Comparison of ENCODE assay signal across 8 mouse cellular contexts in genomic region chr10:62724936-62725335, GRCm38 (mm10). TPM values are rescaled to one million over a fixed set of nuclear protein-coding genes. Genes with fewer than 3 reads are reported as not detected.
DNase-seq lines count a peak whose midpoint lies in the region; ATAC-seq and TF ChIP-seq lines count a peak whose summit lies in the region.

No protein-coding gene starts in this region.

- peaks cover 3% of the 10 kb centered on the region; the same call in 1 of the 2 replicates for H3K4me1 ChIP-seq in kidney, embryonic 16.5 days (ENCODE audit: insufficient read depth, low read length)
- 0 out of 2 replicates have a peak, but pooled peaks cover 3% of the 10 kb centered on the region for H3K4me1 ChIP-seq in kidney, adult 2 months (ENCODE audit: control insufficient read depth, insufficient read depth, low read length)
- H3K4me1 ChIP-seq in forebrain, embryonic 14.5 days (ENCODE audit: control insufficient read depth, insufficient read depth, low read length) = no peaks in the 10 kb centered on the region
- peaks cover 4% of the 10 kb centered on the region for H3K4me1 ChIP-seq in limb, embryonic 14.5 days (ENCODE audit: control insufficient read depth, insufficient read depth, low read length)
- H3K4me1 ChIP-seq in neural tube, embryonic 14.5 days (ENCODE audit: control insufficient read depth, insufficient read depth, low read length) = 0 out of 2 replicates have a peak, but pooled peaks cover 3% of the 10 kb centered on the region

- WGBS in kidney, embryonic 16.5 days = 6% methylated on average over 7 of the region's 7 CpGs
- WGBS in kidney, adult 2 months = 16% methylated on average over 7 of the region's 7 CpGs
- WGBS in forebrain, embryonic 14.5 days = 40% methylated on average over 7 of the region's 7 CpGs
- 8% methylated on average over 7 of the region's 7 CpGs for WGBS in limb, embryonic 14.5 days
- 29% methylated on average over 7 of the region's 7 CpGs for WGBS in neural tube, embryonic 14.5 days

- peak overlapping the region; percentile 61; the same call in 1 of the 2 replicates for H3K4me3 ChIP-seq in kidney, embryonic 16.5 days (ENCODE audit: low read length)
- H3K4me3 ChIP-seq in kidney, adult 2 months (ENCODE audit: insufficient read depth, low read depth, low read length) = no peak overlapping the region
- no peak overlapping the region for H3K4me3 ChIP-seq in forebrain, embryonic 14.5 days (ENCODE audit: low read depth, low read length)
- no peak overlapping the region for H3K4me3 ChIP-seq in limb, embryonic 14.5 days (replicated peaks; ENCODE audit: low read length)
- no peak overlapping the region for H3K4me3 ChIP-seq in neural tube, embryonic 14.5 days (ENCODE audit: low read depth, low read length)

- TF ChIP-seq CTCF in kidney, adult 2 months (conservative IDR thresholded peaks at IDR 0.05; ENCODE audit: insufficient read depth, insufficient read length, low read depth, low read length) = no peak

- peaks cover 11% of the 10 kb centered on the region; the same call in 1 of the 2 replicates for H3K27me3 ChIP-seq in kidney, embryonic 16.5 days (ENCODE audit: insufficient read depth, low read length)
- peaks cover 2% of the 10 kb centered on the region; the same call in 1 of the 2 replicates for H3K27me3 ChIP-seq in kidney, adult 2 months (replicated peaks; ENCODE audit: control insufficient read depth, insufficient read depth, low read length)
- H3K27me3 ChIP-seq in forebrain, embryonic 14.5 days (replicated peaks; ENCODE audit: control insufficient read depth, insufficient read depth, low read length) = no peaks in the 10 kb centered on the region
- H3K27me3 ChIP-seq in limb, embryonic 14.5 days (ENCODE audit: control insufficient read depth, insufficient read depth, low read length) = no peaks in the 10 kb centered on the region
- H3K27me3 ChIP-seq in neural tube, embryonic 14.5 days (ENCODE audit: control insufficient read depth, insufficient read depth, low read length) = no peaks in the 10 kb centered on the region

- H3K4me2 ChIP-seq in kidney, embryonic 16.5 days (replicated peaks; ENCODE audit: low read depth, low read length) = peak overlapping the region; percentile 62
- H3K4me2 ChIP-seq in forebrain, embryonic 14.5 days (ENCODE audit: low read length) = peak overlapping the region; percentile 79; the same call in 1 of the 2 replicates
- peak overlapping the region; percentile 93 for H3K4me2 ChIP-seq in limb, embryonic 14.5 days (replicated peaks; ENCODE audit: low read depth, low read length, severe bottlenecking)
- peak overlapping the region; percentile 78; the same call in 1 of the 2 replicates for H3K4me2 ChIP-seq in neural tube, embryonic 14.5 days (ENCODE audit: low read depth, low read length)

- no peak overlapping the region for H3K9ac ChIP-seq in kidney, embryonic 16.5 days (replicated peaks; ENCODE audit: low read length)
- 0 out of 2 replicates have a peak overlapping the region, but pooled peaks have one; percentile 66 for H3K9ac ChIP-seq in forebrain, embryonic 14.5 days (ENCODE audit: low read length)
- no peak overlapping the region for H3K9ac ChIP-seq in limb, embryonic 14.5 days (ENCODE audit: low read depth, low read length, severe bottlenecking)
- H3K9ac ChIP-seq in neural tube, embryonic 14.5 days (replicated peaks; ENCODE audit: low read depth, low read length) = no peak overlapping the region

- no peak for TF ChIP-seq POLR2A in kidney, adult 2 months (IDR thresholded peaks at IDR 0.05; ENCODE audit: low read depth, low read length)
- TF ChIP-seq POLR2A in limb, embryonic 14.5 days (IDR thresholded peaks at IDR 0.05; ENCODE audit: borderline replicate concordance, extremely low read depth, insufficient read depth, insufficient read length) = no peak

- intact Hi-C loops in gastrocnemius, postnatal 14 days (cut with DNase I; ENCODE audit: low total_unique reads) = no loop called here

- DNase-seq in kidney, adult 2 months = no peak
- no peak for DNase-seq in forebrain, embryonic 14.5 days (ENCODE audit: low spot score)
- no peak for DNase-seq in limb, embryonic 14.5 days (ENCODE audit: low spot score)
- no peak for DNase-seq in frontal cortex, postnatal 14 days (ENCODE audit: low spot score in 2 of 2)
- no peak for DNase-seq in gastrocnemius, postnatal 14 days
- DNase-seq in frontal cortex, postnatal 36 days (ENCODE audit: low spot score in 2 of 2) = no peak

- ATAC-seq in kidney, embryonic 16.5 days (ENCODE audit: low FRiP score, low TSS enrichment) = no peak
- ATAC-seq in forebrain, embryonic 14.5 days = no peak
- no peak for ATAC-seq in limb, embryonic 14.5 days (ENCODE audit: low FRiP score, low read depth)
- no peak for ATAC-seq in neural tube, embryonic 14.5 days (ENCODE audit: low read depth)

- H3K27ac ChIP-seq in kidney, embryonic 16.5 days (ENCODE audit: low read length) = no peak overlapping the region
- no peak overlapping the region for H3K27ac ChIP-seq in kidney, adult 2 months (ENCODE audit: insufficient read depth, low read depth, low read length)
- H3K27ac ChIP-seq in forebrain, embryonic 14.5 days (ENCODE audit: low read depth, low read length) = no peak overlapping the region
- no peak overlapping the region for H3K27ac ChIP-seq in limb, embryonic 14.5 days (replicated peaks; ENCODE audit: low read depth, low read length)
- H3K27ac ChIP-seq in neural tube, embryonic 14.5 days (ENCODE audit: low read depth, low read length) = no peak overlapping the region

- no peaks in the 10 kb centered on the region for H3K9me3 ChIP-seq in kidney, embryonic 16.5 days (ENCODE audit: low read length)
- H3K9me3 ChIP-seq in forebrain, embryonic 14.5 days (replicated peaks; ENCODE audit: control insufficient read depth, low read length) = no peaks in the 10 kb centered on the region
- no peaks in the 10 kb centered on the region for H3K9me3 ChIP-seq in limb, embryonic 14.5 days (ENCODE audit: control insufficient read depth, low read length)
- H3K9me3 ChIP-seq in neural tube, embryonic 14.5 days (ENCODE audit: control insufficient read depth, low read length) = no peaks in the 10 kb centered on the region

- no peaks in the 10 kb centered on the region for H3K36me3 ChIP-seq in kidney, embryonic 16.5 days (ENCODE audit: insufficient read depth, low read length)
- no peaks in the 10 kb centered on the region for H3K36me3 ChIP-seq in kidney, adult 2 months (ENCODE audit: control insufficient read depth, insufficient read depth, low read length)
- no peaks in the 10 kb centered on the region for H3K36me3 ChIP-seq in forebrain, embryonic 14.5 days (ENCODE audit: control insufficient read depth, insufficient read depth, low read length)
- H3K36me3 ChIP-seq in limb, embryonic 14.5 days (ENCODE audit: control insufficient read depth, insufficient read depth, low read length) = no peaks in the 10 kb centered on the region
- no peaks in the 10 kb centered on the region for H3K36me3 ChIP-seq in neural tube, embryonic 14.5 days (ENCODE audit: control insufficient read depth, insufficient read depth, low read length)

RNA-seq across cellular contexts. Expression of gene Stox1, which starts 1.0 kb away (rescaled TPM):
- 2.1 and 2.4 TPM in 2 replicates for polyA plus RNA-seq in kidney, embryonic 16.5 days (2015; fragmentation: Nextera tagmentation; extraction: Ambion mirVana)
- 0.16 and 0.33 TPM in 2 replicates for polyA plus RNA-seq in kidney, adult 2 months (2012; rRNA removed)
- polyA plus RNA-seq in forebrain, embryonic 14.5 days (2014; fragmentation: Nextera tagmentation; extraction: Ambion mirVana) = 1.9 and 3.0 TPM in 2 replicates
- polyA plus RNA-seq in limb, embryonic 14.5 days (2012; rRNA removed) = 0.46 and 0.65 TPM in 2 replicates
- polyA plus RNA-seq in limb, embryonic 14.5 days (2014; fragmentation: Nextera tagmentation; extraction: Ambion mirVana) = 0.63 and 0.72 TPM in 2 replicates
- 2.8 and 4.6 TPM in 2 replicates for polyA plus RNA-seq in neural tube, embryonic 14.5 days (2014; fragmentation: Nextera tagmentation; extraction: Ambion mirVana)
- total RNA-seq in gastrocnemius, postnatal 14 days (2021) = under 1 TPM; 0.49 to 0.82 TPM
